Mouse (Mus musculus): Measurements from ENCODE around the gene Macrod1.
"Not testable (repeated sequence)": the region's sequence is repeated elsewhere in the genome, so short reads cannot be mapped to it uniquely, and the experiment has no call there.

Macrod1 gene

DNA sequence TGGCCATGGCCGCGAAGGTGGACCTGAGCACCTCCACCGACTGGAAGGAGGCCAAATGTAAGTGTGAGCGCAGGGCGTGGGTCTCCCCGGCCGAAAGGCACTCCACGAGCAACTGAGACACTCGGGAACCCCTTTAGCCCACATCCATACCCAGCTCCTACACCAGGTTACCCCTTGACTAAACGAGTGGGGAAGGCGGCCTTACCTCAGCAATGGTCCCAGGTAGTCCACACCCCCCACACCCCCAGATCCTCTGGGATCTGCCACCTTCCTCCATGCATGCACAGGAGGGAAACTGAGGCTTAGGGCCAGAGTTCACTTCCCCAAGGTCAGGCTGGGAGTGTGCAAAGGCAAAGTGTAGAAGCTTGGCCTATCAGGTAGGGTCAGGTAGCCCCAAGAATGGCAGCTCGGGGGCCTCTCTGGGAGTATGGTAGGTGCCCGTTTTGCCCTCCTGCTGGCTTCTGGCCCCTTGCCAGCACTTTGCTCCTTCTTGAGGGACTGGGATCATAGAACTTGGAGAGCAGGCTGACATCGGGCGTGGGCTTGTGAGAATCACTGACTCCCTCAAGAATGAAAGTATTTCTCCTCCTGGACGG is 614 bp downstream of the Macrod1 start:
- peak; percentile 50 for DNase-seq

DNA sequence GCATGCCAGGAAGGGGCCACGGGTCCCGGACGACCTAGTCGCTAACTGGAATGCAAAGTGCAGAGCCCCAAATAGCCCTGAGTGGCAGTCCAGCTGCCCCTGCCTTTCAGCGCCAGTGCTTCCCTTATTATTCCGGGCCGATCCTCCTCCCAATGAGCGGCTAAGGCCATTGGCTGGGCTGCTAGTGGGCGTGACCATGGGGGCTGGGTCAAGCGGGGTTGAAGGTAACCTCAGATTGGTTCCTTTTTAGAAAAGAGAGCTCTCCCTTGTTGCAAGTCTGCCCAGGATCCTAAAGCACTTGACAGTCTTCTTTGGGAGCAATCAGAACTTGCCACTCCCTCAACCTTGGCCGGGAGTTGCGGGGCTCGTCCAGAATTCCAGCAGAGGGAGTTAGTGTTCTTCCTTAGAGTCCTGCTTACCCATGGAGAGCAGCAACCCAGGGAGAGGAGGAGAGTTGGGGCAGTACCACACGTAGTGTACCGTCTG is 1.2 kb downstream of the Macrod1 start:
- DNase-seq, result peak; percentile 79

DNA sequence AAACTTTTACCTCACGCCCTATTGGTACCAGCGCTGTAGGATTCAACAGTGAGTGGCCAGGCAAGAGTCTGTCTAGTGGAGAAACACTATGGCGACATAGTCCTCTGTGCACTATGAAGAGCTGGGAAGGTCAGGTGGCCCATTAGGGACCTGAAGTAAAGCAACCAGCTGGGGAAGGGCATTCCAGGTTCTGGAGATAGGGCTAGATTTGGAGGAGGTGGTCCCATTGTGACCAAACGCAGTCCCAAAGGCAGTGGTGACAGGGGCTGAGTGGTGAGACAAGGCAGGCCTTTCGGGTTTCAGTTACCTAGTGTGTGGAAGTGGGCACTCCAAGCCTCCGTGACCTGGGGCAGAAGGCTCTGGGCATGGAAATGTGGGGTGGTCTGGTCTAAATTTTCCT is 1.9 kb downstream of the Macrod1 start:
- DNase-seq, result no peak

DNA sequence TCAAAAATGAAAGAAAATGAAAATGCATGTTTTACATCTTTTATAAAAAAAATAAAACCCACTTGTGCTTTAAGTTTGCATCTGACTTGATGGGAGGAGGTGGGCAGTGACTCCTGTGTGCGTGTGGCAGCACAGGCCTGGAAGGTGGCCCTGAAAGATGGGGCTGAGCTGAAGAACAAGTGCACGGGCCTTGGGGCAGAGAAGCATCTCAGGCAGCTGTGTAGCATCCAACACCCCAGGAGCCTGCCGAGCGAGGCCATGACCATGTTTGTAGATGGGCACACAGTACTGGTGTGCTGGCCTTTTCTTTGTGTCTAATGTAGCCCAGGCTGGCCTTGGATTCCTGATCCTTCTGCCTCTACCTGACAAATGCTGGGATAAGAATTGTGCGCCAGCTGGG is 5.5 kb downstream of the Macrod1 start:
- DNase-seq, result no peak

DNA sequence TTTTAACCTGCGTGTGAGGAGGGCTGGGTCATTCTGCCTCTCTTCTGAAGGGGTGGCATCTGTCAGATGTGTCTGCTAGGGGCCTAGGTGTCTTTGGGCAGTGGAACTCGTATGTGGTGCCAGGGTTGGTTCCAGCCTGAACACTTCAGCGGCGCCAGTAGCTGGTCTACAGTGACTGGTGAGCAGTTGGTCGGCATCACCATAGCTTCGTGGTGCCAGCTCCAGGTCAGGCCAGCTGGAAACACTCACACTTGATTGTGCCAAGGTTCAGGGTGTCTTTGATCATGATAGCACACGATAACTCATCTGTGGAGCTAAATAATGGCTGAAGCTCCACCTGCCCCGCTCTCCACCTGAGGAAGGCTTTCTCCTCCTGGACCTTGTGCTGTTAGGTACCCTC is 6.3 kb downstream of the Macrod1 start:
- DNase-seq, result no peak

DNA sequence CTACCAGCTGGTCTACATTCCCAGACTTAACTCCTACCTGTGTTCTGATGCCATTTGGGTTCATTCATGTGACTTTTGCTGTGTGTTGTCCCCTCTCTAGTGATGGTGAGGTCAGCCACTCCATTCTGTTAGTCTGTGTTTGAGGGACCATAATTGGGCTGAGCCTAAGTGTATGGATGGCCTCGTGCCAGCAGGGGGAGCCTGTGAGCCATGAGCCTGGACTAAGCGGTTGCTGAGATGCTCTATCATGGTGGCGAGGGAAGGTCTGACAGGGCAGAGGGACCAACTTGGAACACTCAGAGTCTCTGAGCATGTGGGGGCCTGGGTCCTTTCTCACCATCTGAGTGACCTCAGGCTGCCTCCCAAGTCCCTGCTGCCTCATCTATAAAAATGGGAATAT is 8.0 kb downstream of the Macrod1 start:
- peak; percentile 75 for DNase-seq

DNA sequence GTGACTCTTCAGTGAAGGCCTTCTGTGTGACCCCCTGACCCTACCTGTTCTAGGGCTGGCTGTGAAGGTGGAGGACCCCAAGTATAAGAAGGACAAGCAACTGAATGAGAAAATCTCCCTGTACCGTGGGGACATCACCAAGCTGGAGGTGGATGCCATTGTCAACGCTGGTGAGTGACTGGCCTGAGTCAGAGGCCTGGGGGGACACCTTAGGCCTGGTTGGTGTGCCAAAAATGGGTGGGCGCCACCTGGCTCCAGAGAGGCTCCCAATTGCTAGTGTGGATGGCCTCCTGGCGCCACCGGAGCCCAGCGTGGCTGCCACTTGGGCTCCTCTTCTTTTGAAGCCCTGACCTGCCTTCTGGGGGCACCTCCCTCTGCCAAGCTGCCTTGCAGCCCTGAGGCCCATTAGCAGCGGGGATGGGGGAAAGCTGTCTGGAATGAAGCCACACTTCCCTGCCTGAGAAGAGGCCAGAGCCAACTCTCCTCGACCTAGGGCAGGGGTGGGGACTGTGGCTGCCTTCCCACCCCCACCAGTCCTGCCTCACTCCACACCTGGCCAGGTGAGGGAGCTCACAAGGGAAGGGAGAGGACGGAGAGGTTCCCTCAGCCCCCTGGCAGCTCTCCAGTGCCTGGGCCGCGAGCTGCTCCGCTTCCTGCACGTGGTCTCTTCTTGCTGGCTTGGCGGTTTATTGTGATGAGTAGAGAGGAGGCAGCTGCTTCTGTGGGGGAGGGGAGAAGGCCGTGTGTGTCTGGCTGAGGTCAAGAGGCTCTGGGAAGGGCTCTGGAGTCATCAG is 9.6 kb downstream of the Macrod1 start:
- no peak for DNase-seq

DNA sequence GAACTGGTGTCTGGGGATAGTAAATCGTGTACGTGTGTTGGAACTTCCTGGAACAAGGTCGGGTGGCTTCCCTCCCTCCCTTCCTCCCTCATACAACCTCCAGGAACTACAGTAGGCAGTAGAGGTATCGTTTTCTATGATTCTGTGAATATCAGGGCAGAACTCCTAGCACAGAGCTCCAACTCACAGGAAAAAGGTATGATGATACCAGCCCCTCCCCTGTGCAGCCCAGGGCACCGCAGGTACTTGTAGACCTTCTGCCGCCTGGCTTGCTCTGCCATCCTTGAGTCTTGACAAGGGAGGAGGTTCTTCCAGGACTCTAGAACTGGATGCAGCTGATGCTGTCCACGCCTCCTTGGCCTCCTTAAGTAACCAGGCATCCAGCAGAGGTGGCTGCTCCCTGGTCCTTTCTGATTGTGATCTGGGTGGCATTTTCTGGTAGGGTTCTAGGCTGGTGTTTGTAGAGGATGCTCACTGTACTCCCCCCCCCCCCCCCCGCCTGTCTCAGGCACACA is 10.3 kb downstream of the Macrod1 start:
- DNase-seq, result no peak

DNA sequence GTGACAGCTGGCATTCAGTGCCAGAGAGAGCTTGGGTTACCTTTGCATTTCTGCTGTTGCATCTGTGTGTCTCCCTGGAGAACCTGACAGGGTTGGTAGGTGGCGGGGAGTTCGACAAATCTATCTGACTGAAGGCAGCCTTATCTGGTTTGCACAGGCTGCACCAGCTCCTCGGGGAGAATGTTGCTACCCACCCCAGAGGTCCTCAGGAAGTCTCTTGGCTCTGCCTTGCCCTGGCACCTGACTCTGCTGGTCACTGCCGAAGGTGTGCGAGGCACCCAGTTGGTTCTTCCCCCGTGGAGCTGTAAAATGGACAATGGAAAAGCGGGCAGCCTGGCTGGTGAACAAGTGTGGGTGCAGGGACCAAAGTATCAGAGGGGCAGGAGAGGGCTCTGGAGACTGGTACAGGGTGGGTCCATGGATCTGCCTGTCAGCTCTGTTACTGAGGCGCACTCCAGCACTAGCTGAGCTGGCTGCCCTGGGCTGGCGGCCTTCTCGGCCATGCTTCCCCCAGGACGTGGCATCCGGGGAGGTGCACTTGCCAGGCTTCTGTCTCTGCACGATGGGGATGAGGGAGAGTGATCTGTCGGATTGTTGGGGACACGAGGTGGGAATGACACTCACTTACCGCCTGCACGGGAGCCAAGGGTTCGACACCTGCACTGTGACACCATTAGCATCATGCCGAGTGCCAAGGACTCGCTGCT is 10.9 kb downstream of the Macrod1 start:
- DNase-seq, result no peak

DNA sequence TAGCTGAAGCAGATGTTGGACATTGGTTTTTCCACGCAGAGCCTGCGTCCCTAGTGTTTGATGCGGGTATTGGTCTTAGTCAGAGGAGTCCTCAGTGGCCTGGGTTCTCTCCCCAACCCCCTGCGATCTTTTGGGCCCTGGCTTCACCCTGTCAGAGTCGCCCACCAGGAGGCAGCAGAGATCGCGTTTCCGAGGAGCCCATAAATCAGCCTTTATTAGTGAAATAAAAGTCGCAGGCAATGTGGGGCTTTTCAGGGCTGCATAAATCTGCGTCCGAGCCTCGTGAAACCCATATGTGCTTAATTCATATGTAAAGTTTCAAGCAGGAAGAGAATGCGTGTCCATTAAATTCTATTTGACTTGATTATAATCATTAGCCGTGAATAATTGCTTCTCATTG is 11.5 kb downstream of the Macrod1 start:
- DNase-seq, result peak; percentile 56

DNA sequence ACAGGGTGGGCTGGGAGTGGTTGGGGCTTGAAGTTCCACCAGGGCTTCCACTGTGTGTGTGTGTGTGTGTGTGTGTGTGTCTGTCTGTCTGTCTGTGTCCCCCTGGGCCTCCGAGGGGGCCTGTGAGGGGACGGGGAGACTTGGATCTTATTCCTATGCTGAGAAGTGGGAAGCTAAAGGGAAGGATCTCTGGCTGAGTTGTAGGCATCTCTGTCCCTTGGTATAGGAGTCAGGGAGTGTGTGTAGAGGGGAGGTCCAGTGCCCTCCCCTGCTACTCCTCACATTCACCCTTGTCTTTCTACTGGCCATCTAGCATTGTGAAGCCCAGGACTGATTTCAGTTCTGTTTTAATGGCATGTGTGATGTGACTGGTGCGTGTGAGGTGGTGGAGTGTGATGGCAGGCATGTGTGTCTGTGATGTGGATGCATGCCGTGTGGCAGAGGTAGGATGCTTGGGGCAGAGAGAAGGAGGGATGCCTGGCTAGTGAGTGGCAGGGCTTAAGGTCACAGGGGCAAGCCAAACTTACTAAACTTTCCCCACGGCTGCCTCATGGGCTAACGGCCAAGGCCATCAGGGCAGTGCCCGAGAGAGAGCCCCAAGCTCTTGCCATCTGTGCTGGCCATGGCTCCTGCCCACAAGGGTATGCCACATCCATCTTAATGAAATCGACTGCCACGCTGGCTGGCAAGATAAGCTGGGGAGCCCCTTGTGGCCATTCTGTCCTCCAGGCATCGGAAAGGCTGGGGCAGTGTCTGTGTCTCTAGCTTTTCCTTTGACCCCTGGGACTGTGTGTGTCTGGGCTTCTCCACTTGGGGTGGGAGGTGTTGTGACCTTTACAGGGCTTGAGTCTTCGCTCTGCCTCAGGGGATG is 12.3 kb downstream of the Macrod1 start:
- DNase-seq, result no peak

DNA sequence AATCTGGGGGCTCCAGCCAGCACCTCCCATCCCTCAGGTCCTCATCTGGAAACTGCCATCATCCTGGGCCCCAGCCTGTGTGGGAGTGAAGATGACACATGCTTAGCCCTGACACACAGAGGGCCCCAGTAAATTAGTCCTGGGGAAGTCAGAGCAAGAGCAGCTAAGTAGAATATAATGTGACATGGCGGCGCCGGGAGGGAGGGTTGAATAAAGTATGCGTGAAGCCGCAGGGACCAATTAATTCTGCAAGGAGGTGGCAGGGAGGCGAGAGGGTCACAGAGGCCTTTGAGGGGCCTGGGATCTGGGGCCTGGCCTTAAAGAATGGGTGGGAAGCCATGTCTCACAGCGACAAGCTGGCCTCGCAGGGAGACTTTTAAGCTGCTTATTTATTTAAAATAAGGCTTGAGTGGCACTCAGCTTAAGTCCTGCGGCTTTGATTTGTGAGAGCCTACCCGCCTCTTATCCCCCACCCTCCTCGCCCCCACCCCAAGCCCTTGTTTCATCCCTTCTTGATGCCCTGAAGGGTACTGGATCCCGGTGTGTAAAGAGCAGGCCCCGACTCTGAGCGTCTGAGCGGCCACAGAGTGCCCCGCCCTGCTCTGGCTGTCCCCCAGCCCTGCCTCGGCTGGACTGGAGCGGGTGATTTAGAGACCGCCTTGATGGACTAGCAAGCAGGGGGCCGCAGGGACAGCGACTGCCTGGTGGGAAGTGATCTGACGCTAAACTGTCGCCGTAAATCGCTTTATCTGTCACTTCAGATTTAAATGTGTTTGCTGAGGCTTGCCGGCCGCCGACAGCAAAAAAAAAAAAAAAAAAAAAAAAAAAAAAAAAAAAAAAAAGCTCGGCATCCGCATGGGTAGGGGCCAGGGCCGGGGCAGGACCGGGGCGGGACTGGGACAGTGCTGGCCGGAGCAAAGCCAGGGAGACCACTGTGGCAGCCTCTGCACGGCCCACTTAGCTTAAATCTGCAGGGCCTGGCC is 13.5 kb downstream of the Macrod1 start:
- DNase-seq, result no peak

DNA sequence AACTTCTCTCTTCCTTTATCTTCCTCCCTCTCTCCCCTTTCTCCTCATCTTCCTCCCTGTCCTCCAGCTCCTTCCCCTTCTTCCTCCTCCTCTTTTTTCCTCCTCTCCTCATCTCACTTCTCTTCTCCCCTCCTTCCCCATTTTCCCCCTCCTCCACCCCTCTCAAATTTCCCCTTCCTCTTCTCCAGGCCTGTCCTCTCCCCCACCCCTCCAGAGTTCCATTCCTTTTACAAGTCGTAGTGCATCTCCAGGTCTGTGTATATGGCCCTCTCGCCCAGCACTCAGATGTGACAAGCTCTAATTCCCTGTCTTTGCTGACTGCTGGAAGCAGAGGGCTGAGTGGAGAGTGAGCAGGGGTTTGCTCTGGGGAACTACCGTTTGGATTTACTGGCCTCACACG is 14.2 kb downstream of the Macrod1 start:
- no peak for DNase-seq

DNA sequence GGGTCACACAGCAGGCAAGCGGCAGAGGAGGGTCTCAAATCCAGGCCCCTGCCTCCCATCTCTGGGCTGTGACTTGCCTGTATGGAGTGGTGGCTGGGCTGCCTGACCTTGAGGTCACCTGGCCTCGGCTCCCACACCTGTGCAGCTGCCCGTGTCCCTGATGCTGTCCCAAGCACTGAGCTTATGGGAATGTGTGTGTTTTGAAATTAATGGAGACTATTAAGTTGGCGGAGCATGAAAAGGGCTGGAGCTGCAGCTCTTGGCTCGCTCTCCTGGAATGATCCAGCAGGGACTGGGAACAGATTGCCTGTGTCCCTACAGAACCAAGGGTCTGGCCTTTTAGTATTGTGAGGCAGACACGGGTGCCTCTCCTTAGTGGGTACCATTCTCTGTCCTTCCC is 15.6 kb downstream of the Macrod1 start:
- no peak for DNase-seq

DNA sequence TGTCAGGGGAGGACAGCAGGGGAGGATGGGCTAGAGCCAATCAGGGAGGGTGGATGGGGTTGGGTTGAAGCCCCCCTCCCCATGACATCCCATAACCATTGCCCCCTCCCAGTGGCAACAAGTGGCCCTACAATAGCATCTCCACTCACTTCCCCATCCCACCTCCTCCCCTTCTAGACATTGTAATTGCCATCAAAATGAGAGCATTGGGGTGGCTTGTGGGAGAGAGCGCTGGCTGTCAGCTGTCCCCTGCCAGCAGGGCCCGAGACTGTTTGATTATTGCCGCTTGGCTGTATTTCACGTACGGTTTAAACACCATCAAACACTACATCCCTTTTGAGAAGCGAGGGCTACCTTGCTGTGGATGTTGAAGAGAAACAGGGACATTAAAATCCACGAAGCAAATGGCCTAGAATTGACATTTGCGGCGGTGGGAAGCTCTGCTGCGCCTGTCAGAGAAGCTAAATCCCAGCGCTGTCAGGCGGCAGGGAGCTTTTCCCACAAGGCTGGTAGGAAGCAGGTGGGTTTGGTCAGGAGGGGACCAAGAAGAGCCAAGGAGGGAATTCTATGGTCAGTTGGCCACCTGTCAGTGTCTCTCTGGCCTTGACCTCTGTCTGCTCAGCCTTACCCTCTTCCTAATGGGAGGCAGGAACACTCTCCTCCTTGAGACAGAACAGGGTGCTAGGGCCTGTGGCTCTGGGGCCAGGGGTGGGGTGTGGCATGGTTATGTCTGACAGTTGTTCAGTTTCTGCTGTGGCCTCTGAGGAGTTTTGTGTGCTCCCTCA is 17.6 kb downstream of the Macrod1 start:
- DNase-seq, result no peak

DNA sequence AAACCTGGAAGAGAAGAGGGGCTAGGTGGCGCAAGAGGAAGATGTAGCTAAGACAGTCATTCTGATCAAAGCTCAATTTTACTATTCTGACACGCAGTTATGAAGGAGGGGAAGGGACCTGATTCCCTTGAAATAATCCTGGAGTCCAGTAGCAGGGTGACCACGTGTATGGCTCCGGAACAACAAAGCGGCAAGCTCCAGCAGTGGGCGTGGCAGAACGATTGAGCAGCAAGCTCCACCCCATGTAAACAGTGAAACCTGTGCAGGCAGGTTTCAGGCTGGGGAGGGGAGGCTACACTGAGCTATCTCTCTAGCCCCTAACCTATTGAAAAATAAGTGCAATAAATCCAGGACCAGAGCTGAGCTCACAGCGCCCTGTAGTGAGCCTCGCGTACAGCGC is 18.7 kb downstream of the Macrod1 start:
- not testable (repeated sequence) for DNase-seq

DNA sequence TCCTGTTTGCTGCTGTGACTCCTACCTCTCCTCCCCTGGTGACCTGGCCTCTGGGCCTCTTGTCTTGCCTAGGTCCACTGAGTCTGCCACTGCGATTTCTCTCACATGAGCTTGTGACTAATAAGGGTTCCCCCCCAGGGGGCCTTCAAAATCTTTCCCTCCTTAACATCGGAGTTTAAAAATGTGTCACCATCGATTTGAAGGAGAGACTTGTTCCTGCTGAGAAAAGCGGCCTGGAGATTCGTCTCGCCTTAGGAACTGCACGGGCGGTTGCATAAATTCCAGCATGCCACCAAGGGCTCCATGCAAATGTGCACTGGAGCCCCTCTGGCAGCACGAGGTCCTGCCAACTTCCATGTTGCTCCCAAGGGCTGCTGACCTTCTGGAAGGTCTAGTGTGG is 21.1 kb downstream of the Macrod1 start:
- no peak for DNase-seq

DNA sequence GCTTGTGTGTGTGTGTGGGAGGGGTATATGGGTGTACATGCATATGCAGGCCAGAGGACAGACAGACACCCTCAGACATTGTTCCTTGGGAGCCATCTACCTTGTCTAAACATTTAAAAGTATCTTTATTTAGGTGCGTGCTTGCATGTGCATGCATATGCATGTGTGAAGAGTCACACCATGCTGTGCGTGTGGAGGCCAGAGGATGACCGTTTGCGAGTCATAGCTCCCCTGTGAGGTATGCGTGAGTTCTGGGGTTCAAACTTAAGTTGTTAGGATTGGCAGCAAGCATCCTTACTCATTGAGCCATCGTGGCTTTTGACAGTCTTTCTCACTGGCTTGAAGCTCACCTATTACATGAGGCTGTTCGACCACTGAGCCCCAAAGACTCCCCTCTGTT is 21.7 kb downstream of the Macrod1 start:
- no peak for DNase-seq

DNA sequence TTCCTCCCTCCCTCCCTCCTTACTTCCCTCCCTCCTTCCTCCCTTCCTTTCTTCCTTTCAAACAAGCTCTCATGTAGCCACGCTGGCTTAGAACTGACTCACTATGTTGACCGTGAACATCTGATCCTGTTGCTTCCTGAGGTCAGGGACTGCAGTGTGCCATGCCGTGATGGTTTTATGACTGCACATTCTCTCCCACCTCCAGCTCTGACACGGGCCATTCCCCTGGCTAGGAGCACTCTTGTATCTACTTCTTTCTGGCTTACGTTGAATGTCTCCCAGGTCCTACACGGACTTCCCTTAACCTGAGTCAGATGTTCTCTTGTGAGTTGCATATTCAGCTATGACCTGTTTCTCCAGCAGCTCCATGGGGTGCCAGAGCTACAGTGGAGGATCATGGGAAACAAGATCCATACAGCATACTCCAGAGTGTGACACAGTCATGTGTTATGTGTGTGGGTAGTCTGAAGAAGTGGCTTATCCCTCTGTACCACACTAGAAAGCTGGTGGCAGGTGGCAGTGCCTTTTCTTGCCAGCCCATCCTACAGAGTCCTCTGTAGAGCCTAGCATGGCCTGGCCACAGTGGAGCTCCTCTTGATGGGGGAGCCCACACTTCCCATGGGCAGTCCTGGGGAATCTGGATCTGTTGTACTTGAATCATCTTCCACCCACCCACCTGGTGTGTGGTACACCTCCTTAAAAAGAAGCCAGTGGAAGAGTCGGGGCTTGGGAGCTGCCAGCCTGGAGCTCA is 25.1 kb downstream of the Macrod1 start:
- no peak for DNase-seq
